Mouse (Mus musculus): Measurements from ENCODE around the gene Gabrb2.

- TF ChIP-seq EP300 (IDR thresholded peaks at IDR 0.05; ENCODE audit: insufficient read depth, low read depth, low read length) (no peak), CTCF (IDR thresholded peaks at IDR 0.05) (no peak), POLR2A (IDR thresholded peaks at IDR 0.05; ENCODE audit: insufficient read depth, low read depth, low read length) (no peak)
Measured at GRCm38 (mm10) chr11:42418996-42419782, at the start of gene Gabrb2.

All from heart, adult 2 months (tissue).